Mouse (Mus musculus): ENCODE measurements around the gene Pkmyt1. TPM values are rescaled to one million over a fixed set of nuclear protein-coding genes. Genes with fewer than 3 reads are reported as not detected.
"Not testable (repeated sequence)": the region's sequence is repeated elsewhere in the genome, so short reads cannot be mapped to it uniquely, and the experiment has no call there.

Gene Pkmyt1
- polyA plus RNA-seq, 1 experiment from 2014 or later = 68.6 TPM

DNA sequence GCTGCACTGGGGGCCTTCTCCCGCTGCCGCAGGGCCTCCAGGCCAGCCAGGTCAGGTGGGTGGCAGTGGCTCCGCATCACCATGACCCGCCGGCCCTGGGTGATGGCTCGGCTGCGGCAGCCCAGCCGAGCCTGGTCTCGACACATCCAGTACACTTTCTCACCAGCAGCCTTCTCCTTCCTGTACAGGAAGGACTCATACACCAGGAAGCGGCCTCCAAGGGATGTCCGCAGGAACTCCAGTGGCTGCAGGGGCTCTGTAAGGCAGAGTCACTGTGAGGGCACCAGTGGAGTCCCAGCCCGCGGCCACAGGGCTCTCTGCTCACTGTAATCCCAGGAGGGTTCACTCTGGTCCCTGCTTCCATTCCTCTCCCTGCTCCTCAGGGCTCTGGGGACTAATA is 29.6 kb downstream of the Pkmyt1 start:
- no peak overlapping the region for H3K4me3 ChIP-seq
- H3K4me2 ChIP-seq = peak overlapping the region; percentile 29; the same call in 1 of the 2 replicates
- WGBS = 74% methylated on average over 13 of the region's 13 CpGs
- H3K9me3 ChIP-seq = no peaks in the 10 kb centered on the region
- 0 out of 2 replicates have a peak, but pooled peaks have one; percentile 27 for ATAC-seq (ENCODE audit: borderline replicate concordance, extremely low read depth, low FRiP score, low TSS enrichment)
- H3K36me3 ChIP-seq = peaks cover 70% of the 10 kb centered on the region
- no peak overlapping the region for H3K9ac ChIP-seq
- peak overlapping the region; percentile 16; the same call in 1 of the 2 replicates for H3K27ac ChIP-seq
- H3K4me1 ChIP-seq = no peaks in the 10 kb centered on the region
- H3K27me3 ChIP-seq = no peaks in the 10 kb centered on the region

DNA sequence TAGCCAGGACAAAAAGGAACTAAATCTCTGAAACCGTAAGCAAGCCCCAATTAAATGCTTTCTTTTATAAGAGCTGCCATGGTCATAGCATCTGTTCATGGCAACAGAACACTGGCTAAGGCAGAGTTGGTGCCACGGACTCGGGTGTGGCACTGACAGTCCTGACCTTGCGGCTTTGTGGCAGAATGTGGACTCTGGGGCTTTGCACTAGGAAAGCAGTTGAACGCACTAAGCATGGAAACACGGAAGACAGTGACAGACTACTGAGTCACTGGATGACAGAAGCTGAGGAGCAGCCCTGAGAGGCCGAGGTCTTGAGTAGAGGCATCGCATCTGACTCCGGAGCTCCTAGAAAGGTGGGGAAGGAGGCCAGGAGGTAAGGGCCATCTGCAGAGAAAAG is 31.4 kb downstream of the Pkmyt1 start:
- WGBS = 92% methylated on average over 9 of the region's 9 CpGs
- H3K27me3 ChIP-seq = no peaks in the 10 kb centered on the region
- no peak for ATAC-seq (ENCODE audit: borderline replicate concordance, extremely low read depth, low FRiP score, low TSS enrichment)
- no peak overlapping the region for H3K4me3 ChIP-seq
- no peaks in the 10 kb centered on the region for H3K4me1 ChIP-seq
- H3K4me2 ChIP-seq = no peak overlapping the region
- H3K36me3 ChIP-seq = peaks cover 85% of the 10 kb centered on the region
- no peak overlapping the region for H3K27ac ChIP-seq
- H3K9ac ChIP-seq = no peak overlapping the region
- no peaks in the 10 kb centered on the region for H3K9me3 ChIP-seq

- 88% methylated on average over 8 of the region's 8 CpGs for WGBS
- Histone ChIP-seq H3K36me3 (peaks cover 72% of the 10 kb centered on the region), H3K4me2 (no peak overlapping the region)
Measured at GRCm38 (mm10) chr17:23758801-23759200, 32.7 kb downstream of the Pkmyt1 start.

DNA sequence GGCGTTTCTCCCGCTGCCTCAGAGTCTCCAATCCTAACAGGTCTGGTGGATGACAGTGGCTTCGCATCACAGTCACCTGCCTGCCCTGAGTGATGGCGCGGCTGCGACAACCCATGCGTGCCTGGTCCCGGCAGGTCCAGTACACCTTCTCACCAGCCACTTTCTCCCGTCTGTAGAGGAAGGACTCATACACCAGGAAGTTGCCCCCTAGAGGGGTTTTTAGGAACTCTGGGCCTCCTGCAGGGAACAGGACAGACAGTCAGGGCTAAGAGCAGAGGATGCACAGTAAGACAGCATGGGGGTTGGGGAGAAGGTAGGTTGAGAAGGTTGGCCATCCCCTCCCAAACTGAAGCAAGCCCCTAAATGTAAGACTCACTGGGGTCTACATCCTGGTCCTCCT is 34.1 kb downstream of the Pkmyt1 start:
- WGBS = 89% methylated on average over 9 of the region's 9 CpGs

More at GRCm38 (mm10) chr17:23758801-23759200, 32.7 kb downstream of the Pkmyt1 start:
- no peaks in the 10 kb centered on the region for H3K9me3 ChIP-seq
- H3K4me1 ChIP-seq = no peaks in the 10 kb centered on the region
- no peak for ATAC-seq (ENCODE audit: borderline replicate concordance, extremely low read depth, low FRiP score, low TSS enrichment)
- H3K9ac ChIP-seq = no peak overlapping the region
- H3K4me3 ChIP-seq = no peak overlapping the region
- H3K27me3 ChIP-seq = no peaks in the 10 kb centered on the region
- no peak overlapping the region for H3K27ac ChIP-seq

GRCm38 (mm10) chr17:23761155-23761554 is 35.0 kb downstream of the Pkmyt1 start:
- Histone ChIP-seq H3K9ac (no peak overlapping the region), H3K36me3 (peaks cover 55% of the 10 kb centered on the region)
- 93% methylated on average over 3 of the region's 3 CpGs for WGBS

More for the DNA sequence above, 34.1 kb downstream of the Pkmyt1 start:
- Histone ChIP-seq H3K9me3 (no peaks in the 10 kb centered on the region), H3K9ac (no peak overlapping the region), H3K27ac (no peak overlapping the region), H3K36me3 (peaks cover 65% of the 10 kb centered on the region), H3K27me3 (no peaks in the 10 kb centered on the region), H3K4me2 (no peak overlapping the region), H3K4me3 (no peak overlapping the region), H3K4me1 (no peaks in the 10 kb centered on the region)
- no peak for ATAC-seq (ENCODE audit: borderline replicate concordance, extremely low read depth, low FRiP score, low TSS enrichment)

DNA sequence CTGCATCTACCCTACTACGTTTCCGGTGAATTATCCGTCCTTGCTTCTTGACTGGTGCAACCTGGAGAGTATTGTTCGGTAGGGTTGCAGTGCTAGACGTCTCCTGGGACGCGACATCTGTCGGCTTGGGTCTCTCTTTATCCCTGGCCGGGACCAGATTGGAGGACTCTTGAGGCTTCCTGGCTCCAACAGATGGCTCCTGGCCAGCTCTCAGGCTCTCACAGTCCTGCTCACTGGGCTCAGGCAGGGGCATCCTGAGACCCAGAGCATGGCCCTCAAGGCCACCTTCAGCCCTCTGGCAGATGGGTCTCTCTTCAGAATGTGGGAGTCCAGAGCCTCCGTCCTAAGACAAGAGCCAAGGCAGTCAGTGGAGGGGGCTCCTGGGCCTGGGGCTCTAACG is 36.8 kb downstream of the Pkmyt1 start:
- H3K9me3 ChIP-seq = no peaks in the 10 kb centered on the region
- WGBS = 90% methylated on average over 11 of the region's 11 CpGs
- H3K4me2 ChIP-seq = no peak overlapping the region
- no peak for ATAC-seq (ENCODE audit: borderline replicate concordance, extremely low read depth, low FRiP score, low TSS enrichment)
- H3K36me3 ChIP-seq = peaks cover 38% of the 10 kb centered on the region
- no peak overlapping the region for H3K9ac ChIP-seq
- H3K4me3 ChIP-seq = no peak overlapping the region
- H3K27ac ChIP-seq = no peak overlapping the region
- no peaks in the 10 kb centered on the region for H3K4me1 ChIP-seq
- H3K27me3 ChIP-seq = no peaks in the 10 kb centered on the region

More at GRCm38 (mm10) chr17:23761155-23761554, 35.0 kb downstream of the Pkmyt1 start:
- no peak overlapping the region for H3K4me2 ChIP-seq
- H3K4me3 ChIP-seq = no peak overlapping the region
- no peaks in the 10 kb centered on the region for H3K27me3 ChIP-seq
- H3K4me1 ChIP-seq = no peaks in the 10 kb centered on the region
- no peak for ATAC-seq (ENCODE audit: borderline replicate concordance, extremely low read depth, low FRiP score, low TSS enrichment)
- no peaks in the 10 kb centered on the region for H3K9me3 ChIP-seq
- H3K27ac ChIP-seq = no peak overlapping the region

DNA sequence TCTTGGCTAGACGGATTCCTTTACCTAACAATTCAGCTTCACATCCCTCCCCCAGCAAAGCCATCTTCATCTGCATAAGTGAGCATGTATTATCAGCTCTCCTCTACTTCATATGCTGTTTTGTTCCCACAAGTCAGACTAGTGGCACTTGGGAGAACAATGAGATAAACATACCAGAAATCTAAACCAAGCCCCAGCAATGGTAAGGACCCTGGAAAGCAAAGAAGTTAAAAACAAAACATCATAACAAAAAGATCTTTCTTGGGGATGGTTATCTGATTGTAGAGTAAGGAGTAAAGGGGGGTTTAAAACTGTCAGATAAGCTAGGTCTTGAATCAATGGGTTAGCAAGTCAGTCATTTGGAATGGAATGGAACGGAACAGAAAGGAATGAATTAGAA is 44.4 kb downstream of the Pkmyt1 start:
- Histone ChIP-seq H3K9ac (peak overlapping the region; percentile 90; the same call in 1 of the 2 replicates), H3K36me3 (no peaks in the 10 kb centered on the region), H3K4me3 (peak overlapping the region; percentile 78), H3K9me3 (no peaks in the 10 kb centered on the region), H3K4me2 (peak overlapping the region; percentile 66), H3K27me3 (no peaks in the 10 kb centered on the region), H3K4me1 (peaks cover 8% of the 10 kb centered on the region; the same call in 1 of the 2 replicates), H3K27ac (no peak overlapping the region)
- 21% methylated on average over 2 of the region's 2 CpGs for WGBS
- ATAC-seq (ENCODE audit: borderline replicate concordance, extremely low read depth, low FRiP score, low TSS enrichment) = no peak

- H3K4me2 ChIP-seq = peak overlapping the region; percentile 66
- ATAC-seq (ENCODE audit: borderline replicate concordance, extremely low read depth, low FRiP score, low TSS enrichment) = peak; percentile 21; the same call in 1 of the 2 replicates
- H3K4me1 ChIP-seq = peaks cover 8% of the 10 kb centered on the region; the same call in 1 of the 2 replicates
- H3K27ac ChIP-seq = peak overlapping the region; percentile 79
- H3K27me3 ChIP-seq = no peaks in the 10 kb centered on the region
- no peaks in the 10 kb centered on the region for H3K9me3 ChIP-seq
- H3K4me3 ChIP-seq = peak overlapping the region; percentile 78
- H3K9ac ChIP-seq = peak overlapping the region; percentile 90
- under 1% methylated on average over 19 of the region's 19 CpGs for WGBS
- H3K36me3 ChIP-seq = no peaks in the 10 kb centered on the region
Measured at GRCm38 (mm10) chr17:23770896-23771283, 44.8 kb downstream of the Pkmyt1 start.

GRCm38 (mm10) chr17:23771284-23772218 is 45.4 kb downstream of the Pkmyt1 start, which contains the start of gene Flywch1:
TSS of gene Flywch1 (minus strand) at chr17:23771602.
- Histone ChIP-seq H3K27ac (peak within 1 kb of the TSS; percentile 79), H3K27me3 (no peaks in the 10 kb centered on the region), H3K9ac (peak within 1 kb of the TSS; percentile 90), H3K4me2 (peak within 1 kb of the TSS; percentile 66), H3K4me3 (peak within 1 kb of the TSS; percentile 78), H3K9me3 (no peaks in the 10 kb centered on the region), H3K36me3 (no peaks in the 10 kb centered on the region), H3K4me1 (peaks cover 8% of the 10 kb centered on the region; the same call in 1 of the 2 replicates)
- ATAC-seq (ENCODE audit: borderline replicate concordance, extremely low read depth, low FRiP score, low TSS enrichment) = peak; percentile 98
- 3% methylated on average over 58 of the region's 58 CpGs for WGBS

GRCm38 (mm10) chr17:23772219-23772556 is 46.1 kb downstream of the Pkmyt1 start:
- H3K9me3 ChIP-seq; H3K27me3 ChIP-seq; H3K4me2 ChIP-seq; H3K9ac ChIP-seq; H3K4me1 ChIP-seq; H3K36me3 ChIP-seq; H3K27ac ChIP-seq; ATAC-seq (ENCODE audit: borderline replicate concordance, extremely low read depth, low FRiP score, low TSS enrichment); H3K4me3 ChIP-seq: not testable (repeated sequence)
- WGBS = 70% methylated on average over 2 of the region's 2 CpGs

DNA sequence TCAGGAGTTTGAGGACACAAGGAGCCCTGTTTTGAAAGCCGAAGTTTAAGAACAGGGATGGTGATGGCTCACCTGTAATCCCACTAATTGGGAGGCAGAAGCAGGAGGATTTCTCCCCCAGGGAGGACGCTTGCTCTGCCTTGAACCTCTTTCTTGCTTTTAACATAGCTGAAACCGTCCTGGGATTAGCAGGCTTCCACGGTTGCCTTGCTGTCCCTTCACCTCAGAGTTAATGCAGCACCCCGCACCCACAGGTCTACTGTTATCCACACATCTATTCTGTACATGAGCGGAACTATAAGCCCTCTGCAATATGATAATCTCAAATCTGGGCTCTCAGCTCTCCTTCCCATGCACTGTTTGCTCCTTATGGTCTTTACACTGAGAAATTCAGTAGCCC is 47.5 kb downstream of the Pkmyt1 start:
- no peak overlapping the region for H3K4me2 ChIP-seq
- H3K9me3 ChIP-seq = no peaks in the 10 kb centered on the region
- H3K27ac ChIP-seq = no peak overlapping the region
- H3K36me3 ChIP-seq = no peaks in the 10 kb centered on the region
- H3K9ac ChIP-seq = no peak overlapping the region
- no peak overlapping the region for H3K4me3 ChIP-seq
- no peak for ATAC-seq (ENCODE audit: borderline replicate concordance, extremely low read depth, low FRiP score, low TSS enrichment)
- WGBS = 68% methylated on average over 6 of the region's 6 CpGs
- peaks cover 8% of the 10 kb centered on the region; the same call in 1 of the 2 replicates for H3K4me1 ChIP-seq
- H3K27me3 ChIP-seq = no peaks in the 10 kb centered on the region

DNA sequence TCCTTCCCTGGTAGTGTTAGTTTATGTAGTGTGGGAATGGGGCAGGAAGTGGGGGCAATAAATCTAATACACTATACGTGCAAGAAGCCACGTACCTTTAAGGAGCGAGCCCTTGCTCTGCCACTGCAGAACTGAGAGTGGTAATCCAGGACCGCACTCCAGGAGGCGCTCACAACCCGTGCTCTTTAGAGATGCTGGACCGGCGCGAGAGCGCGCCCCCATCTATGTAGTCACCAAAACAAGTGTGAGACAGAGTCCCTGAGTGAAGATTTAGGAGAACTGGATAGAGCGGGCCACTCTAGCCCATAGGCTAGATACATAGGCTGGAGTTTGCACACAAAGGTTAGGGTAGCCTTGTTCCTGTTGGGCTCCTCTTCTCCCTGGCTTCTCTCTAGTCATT is 48.0 kb downstream of the Pkmyt1 start:
- no peak overlapping the region for H3K4me2 ChIP-seq
- H3K36me3 ChIP-seq = no peaks in the 10 kb centered on the region
- no peaks in the 10 kb centered on the region for H3K9me3 ChIP-seq
- H3K27me3 ChIP-seq = no peaks in the 10 kb centered on the region
- H3K9ac ChIP-seq = no peak overlapping the region
- WGBS = 4% methylated on average over 12 of the region's 12 CpGs
- H3K4me3 ChIP-seq = no peak overlapping the region
- no peak for ATAC-seq (ENCODE audit: borderline replicate concordance, extremely low read depth, low FRiP score, low TSS enrichment)
- H3K4me1 ChIP-seq = peaks cover 8% of the 10 kb centered on the region; the same call in 1 of the 2 replicates
- no peak overlapping the region for H3K27ac ChIP-seq
